Mouse (Mus musculus): ENCODE data around the gene Ralgapb. TPM values are rescaled to one million over a fixed set of nuclear protein-coding genes. Genes with fewer than 3 reads are reported as not detected.

Gene Ralgapb
- polyA plus RNA-seq, 1 experiment from 2014 or later: 14.8 TPM

DNA sequence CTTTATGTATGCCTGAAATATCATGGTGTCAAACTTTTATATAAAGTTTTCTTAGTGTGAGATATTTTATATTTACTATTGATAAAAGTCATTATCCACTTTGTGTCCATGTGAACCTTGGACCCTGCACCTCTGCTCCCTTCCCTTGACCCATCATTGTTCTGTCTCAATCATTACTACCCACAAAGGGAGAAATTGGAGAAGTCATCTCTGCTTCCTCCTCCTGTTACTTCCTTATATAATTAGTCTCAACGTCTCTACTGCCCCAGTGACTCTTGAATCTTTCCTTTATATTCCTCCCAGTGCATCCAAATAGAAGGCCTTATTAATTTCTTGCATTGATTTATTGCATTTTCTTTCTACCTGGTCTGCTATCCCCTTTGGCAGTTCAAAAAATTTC, 52.8 kb downstream of the Ralgapb start:
- no peak overlapping the region for H3K4me3 ChIP-seq (ENCODE audit: low read depth, low read length)
- TF ChIP-seq CTCF (IDR thresholded peaks at IDR 0.05) (no peak), EP300 (IDR thresholded peaks at IDR 0.05) (no peak)

DNA sequence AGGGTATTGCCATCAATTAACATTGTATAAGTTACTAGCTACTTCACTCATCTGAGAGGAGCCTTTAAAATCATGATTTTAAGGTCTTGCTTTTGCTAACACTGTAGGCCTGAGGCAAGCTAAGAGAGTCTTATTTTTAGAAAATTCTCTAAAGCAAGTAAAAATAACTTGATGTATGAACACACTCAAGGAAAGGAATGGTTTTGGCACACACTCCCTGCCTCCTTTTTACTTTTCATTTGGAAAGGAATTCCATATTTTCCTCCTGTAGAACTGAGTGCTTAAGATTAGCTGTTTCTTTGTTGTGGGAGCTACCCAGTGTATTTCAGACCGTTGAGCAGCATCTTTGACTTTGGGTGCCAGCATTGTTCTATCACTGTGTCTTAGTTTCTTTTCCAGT, 64.5 kb downstream of the Ralgapb start:
- Histone ChIP-seq H3K27ac (ENCODE audit: low read length) (no peak overlapping the region), H3K9ac (replicated peaks; ENCODE audit: low read depth) (no peak overlapping the region), H3K27me3 (replicated peaks; ENCODE audit: insufficient read depth, low read length) (no peaks in the 10 kb centered on the region), H3K36me3 (ENCODE audit: insufficient read depth, low read length) (peaks cover 12% of the 10 kb centered on the region), H3K9me3 (ENCODE audit: low read length) (no peaks in the 10 kb centered on the region), H3K4me3 (ENCODE audit: low read depth, low read length) (no peak overlapping the region), H3K4me2 (replicated peaks; ENCODE audit: low read depth, low read length) (no peak overlapping the region), H3K4me1 (ENCODE audit: insufficient read depth, low read depth, low read length) (no peaks in the 10 kb centered on the region)
- 92% methylated on average over 1 of the region's 1 CpGs for WGBS
- TF ChIP-seq CTCF (IDR thresholded peaks at IDR 0.05): no peak
- TF ChIP-seq EP300 (IDR thresholded peaks at IDR 0.05): no peak
- DNase-seq (ENCODE audit: low spot score) (no peak), ATAC-seq (no peak)

More for the DNA sequence above, 52.8 kb downstream of the Ralgapb start:
- H3K9me3 ChIP-seq (ENCODE audit: low read length): no peaks in the 10 kb centered on the region
- DNase-seq (ENCODE audit: low spot score) (no peak), ATAC-seq (no peak)
- H3K9ac ChIP-seq (replicated peaks; ENCODE audit: low read depth): no peak overlapping the region
- no peak overlapping the region for H3K27ac ChIP-seq (ENCODE audit: low read length)
- 83% methylated on average over 1 of the region's 1 CpGs for WGBS
- H3K4me2 ChIP-seq (replicated peaks; ENCODE audit: low read depth, low read length): no peak overlapping the region
- no peaks in the 10 kb centered on the region for H3K27me3 ChIP-seq (replicated peaks; ENCODE audit: insufficient read depth, low read length)
- H3K4me1 ChIP-seq (ENCODE audit: insufficient read depth, low read depth, low read length): no peaks in the 10 kb centered on the region
- peaks cover 38% of the 10 kb centered on the region for H3K36me3 ChIP-seq (ENCODE audit: insufficient read depth, low read length)

DNA sequence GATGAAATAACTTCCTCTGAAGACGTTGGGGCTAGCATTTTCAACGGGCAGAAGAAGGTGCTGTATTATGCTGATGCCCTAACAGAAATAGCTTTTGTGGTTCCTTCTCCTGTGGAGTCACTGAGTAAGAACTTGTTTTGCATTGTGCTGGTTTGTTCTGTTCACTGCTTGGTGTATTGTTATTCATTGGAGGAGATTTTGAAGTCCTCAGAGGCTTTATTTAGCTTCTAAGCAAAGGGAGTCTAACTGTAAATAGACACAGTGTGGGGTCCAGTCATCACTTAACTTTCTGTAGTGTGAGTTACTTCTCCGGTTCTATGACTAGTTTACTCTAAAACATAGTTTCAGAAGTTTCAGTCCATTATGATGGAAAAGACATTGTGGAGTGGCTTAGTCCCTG, 68.0 kb downstream of the Ralgapb start:
- Histone ChIP-seq H3K9ac (replicated peaks; ENCODE audit: low read depth) (no peak overlapping the region), H3K4me2 (replicated peaks; ENCODE audit: low read depth, low read length) (no peak overlapping the region), H3K27me3 (replicated peaks; ENCODE audit: insufficient read depth, low read length) (no peaks in the 10 kb centered on the region), H3K9me3 (ENCODE audit: low read length) (no peaks in the 10 kb centered on the region), H3K4me1 (ENCODE audit: insufficient read depth, low read depth, low read length) (no peaks in the 10 kb centered on the region), H3K27ac (ENCODE audit: low read length) (no peak overlapping the region), H3K4me3 (ENCODE audit: low read depth, low read length) (no peak overlapping the region), H3K36me3 (ENCODE audit: insufficient read depth, low read length) (peaks cover 16% of the 10 kb centered on the region)
- WGBS: 73% methylated on average over 3 of the region's 3 CpGs
- DNase-seq (ENCODE audit: low spot score) (no peak), ATAC-seq (no peak)
- TF ChIP-seq CTCF (IDR thresholded peaks at IDR 0.05) (no peak), EP300 (IDR thresholded peaks at IDR 0.05) (no peak)

DNA sequence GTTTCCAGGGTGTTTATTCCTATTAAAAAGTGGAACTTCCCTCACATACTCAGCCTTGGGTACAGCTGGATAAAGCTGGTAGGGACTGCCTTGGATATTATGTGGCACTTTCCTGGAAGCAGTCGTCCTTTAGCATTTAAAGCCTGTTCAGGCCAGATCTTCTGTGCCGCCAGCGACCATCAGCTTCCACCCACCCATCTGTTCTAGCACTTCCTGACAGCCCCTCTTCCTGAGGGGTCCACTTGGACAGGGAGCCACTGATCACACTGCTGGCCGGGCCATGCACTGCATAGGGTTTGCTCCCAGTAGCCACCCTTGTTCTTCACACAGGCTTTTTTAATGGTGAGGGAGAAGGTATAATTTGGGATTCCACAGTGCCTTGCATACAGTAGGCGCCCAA, 88.8 kb downstream of the Ralgapb start:
- TF ChIP-seq CTCF (IDR thresholded peaks at IDR 0.05): no peak
- TF ChIP-seq EP300 (IDR thresholded peaks at IDR 0.05): no peak
- Histone ChIP-seq H3K9ac (replicated peaks; ENCODE audit: low read depth) (no peak overlapping the region), H3K4me1 (ENCODE audit: insufficient read depth, low read depth, low read length) (no peaks in the 10 kb centered on the region), H3K4me2 (replicated peaks; ENCODE audit: low read depth, low read length) (no peak overlapping the region), H3K27me3 (replicated peaks; ENCODE audit: insufficient read depth, low read length) (no peaks in the 10 kb centered on the region), H3K27ac (ENCODE audit: low read length) (no peak overlapping the region), H3K4me3 (ENCODE audit: low read depth, low read length) (no peak overlapping the region), H3K36me3 (ENCODE audit: insufficient read depth, low read length) (peaks cover 35% of the 10 kb centered on the region; the same call in 1 of the 2 replicates), H3K9me3 (ENCODE audit: low read length) (no peaks in the 10 kb centered on the region)
- no peak for DNase-seq (ENCODE audit: low spot score)
- ATAC-seq: no peak
- 87% methylated on average over 5 of the region's 5 CpGs for WGBS

DNA sequence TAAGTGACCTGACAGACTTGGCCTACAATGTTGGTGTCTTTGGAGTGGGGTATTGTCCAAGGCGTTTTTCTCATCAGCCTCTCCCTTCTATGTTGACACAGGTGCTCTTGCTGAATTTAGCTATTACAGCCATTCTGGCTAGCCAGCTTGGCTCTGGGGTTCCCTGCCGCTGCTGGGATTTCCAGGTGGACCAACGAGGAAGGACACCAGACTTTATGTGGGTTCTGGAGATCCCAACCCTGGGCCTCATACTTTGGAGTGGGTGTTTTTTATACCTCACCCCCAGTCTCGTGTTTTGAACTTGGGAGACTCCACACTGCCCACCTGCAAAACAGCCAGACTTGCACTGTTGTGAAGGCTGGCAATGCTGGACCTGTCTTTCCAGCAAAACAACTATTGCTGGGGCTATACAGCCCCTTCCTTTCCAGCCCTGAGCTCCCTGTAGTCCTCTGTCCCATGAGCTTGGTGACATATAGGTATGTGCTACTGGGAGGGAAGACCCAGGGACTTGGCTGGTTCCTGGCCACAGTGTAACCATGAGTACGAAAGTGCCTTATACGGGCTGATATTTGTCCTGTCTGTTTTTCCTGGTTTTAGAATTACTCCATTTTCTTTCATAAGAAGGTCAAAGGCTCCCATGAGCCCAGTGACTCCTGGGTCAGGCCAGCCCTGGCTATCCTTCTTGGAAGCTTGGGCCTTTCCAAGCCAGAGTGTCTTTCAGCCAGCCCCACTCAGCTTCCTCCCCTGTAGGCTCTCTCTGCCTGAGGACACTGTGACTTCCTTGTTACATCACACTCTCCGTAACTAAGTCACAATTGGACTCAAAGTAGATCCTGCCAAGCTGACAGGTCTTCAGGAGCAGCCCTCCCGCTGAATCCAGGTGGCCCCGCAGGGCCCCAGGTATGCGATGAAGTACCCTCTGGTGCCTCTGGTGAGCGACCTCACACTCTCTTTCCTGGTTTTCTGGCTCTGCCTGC, 92.5 kb downstream of the Ralgapb start, which contains the start of gene Adig:
Adig (plus strand) TSS at position 777 of the 977 bp plus-strand sequence.
- H3K27me3 ChIP-seq (replicated peaks; ENCODE audit: insufficient read depth, low read length): no peaks in the 10 kb centered on the region
- H3K4me1 ChIP-seq (ENCODE audit: insufficient read depth, low read depth, low read length): no peaks in the 10 kb centered on the region
- H3K9ac ChIP-seq (replicated peaks; ENCODE audit: low read depth): no peak within 1 kb of the TSS
- no peaks in the 10 kb centered on the region for H3K9me3 ChIP-seq (ENCODE audit: low read length)
- no peak within 1 kb of the TSS for H3K4me3 ChIP-seq (ENCODE audit: low read depth, low read length)
- no peak within 1 kb of the TSS for H3K4me2 ChIP-seq (replicated peaks; ENCODE audit: low read depth, low read length)
- DNase-seq (ENCODE audit: low spot score) (peak; percentile 23), ATAC-seq (peak; percentile 54)
- TF ChIP-seq EP300 (IDR thresholded peaks at IDR 0.05) (no peak), CTCF (IDR thresholded peaks at IDR 0.05) (no peak)
- WGBS: 52% methylated on average over 11 of the region's 11 CpGs
- peaks cover 19% of the 10 kb centered on the region; the same call in 1 of the 2 replicates for H3K36me3 ChIP-seq (ENCODE audit: insufficient read depth, low read length)
- H3K27ac ChIP-seq (ENCODE audit: low read length): no peak within 1 kb of the TSS

DNA sequence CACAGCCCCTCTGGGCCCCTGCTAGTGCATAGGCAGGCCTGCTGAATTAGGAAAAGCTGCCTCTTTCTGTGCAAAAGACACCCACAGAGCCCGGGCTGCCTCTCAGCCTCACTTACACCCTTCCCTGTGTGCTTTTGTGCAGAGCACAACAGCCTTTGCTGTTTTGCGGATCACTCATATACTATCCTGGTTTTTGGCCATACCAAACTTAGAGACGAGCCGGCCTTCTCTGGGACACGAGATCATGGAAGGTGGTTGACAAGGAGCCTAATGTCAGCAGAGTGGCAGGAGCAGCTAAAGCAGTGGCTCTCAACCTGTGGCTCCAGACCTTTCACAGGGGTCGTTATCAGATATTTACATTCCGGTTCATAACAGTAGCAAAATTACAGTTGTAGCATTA, 93.6 kb downstream of the Ralgapb start:
- Histone ChIP-seq H3K4me2 (replicated peaks; ENCODE audit: low read depth, low read length) (no peak overlapping the region), H3K36me3 (ENCODE audit: insufficient read depth, low read length) (peaks cover 15% of the 10 kb centered on the region; the same call in 1 of the 2 replicates), H3K9ac (replicated peaks; ENCODE audit: low read depth) (no peak overlapping the region), H3K27ac (ENCODE audit: low read length) (no peak overlapping the region), H3K4me3 (ENCODE audit: low read depth, low read length) (no peak overlapping the region), H3K27me3 (replicated peaks; ENCODE audit: insufficient read depth, low read length) (no peaks in the 10 kb centered on the region), H3K4me1 (ENCODE audit: insufficient read depth, low read depth, low read length) (no peaks in the 10 kb centered on the region), H3K9me3 (ENCODE audit: low read length) (no peaks in the 10 kb centered on the region)
- 69% methylated on average over 7 of the region's 7 CpGs for WGBS
- ATAC-seq (no peak), DNase-seq (ENCODE audit: low spot score) (no peak)
- TF ChIP-seq CTCF (IDR thresholded peaks at IDR 0.05) (no peak), EP300 (IDR thresholded peaks at IDR 0.05) (no peak)
